Mouse (Mus musculus): Measurements from ENCODE around the gene Ets2. TPM values are rescaled to one million over a fixed set of nuclear protein-coding genes. Genes with fewer than 3 reads are reported as not detected.

The Ets2 gene
- total RNA-seq, 2 experiments from 2014 or later: 45.4 to 49.2 TPM

- intact Hi-C loops (cut with DNase I): no loop called here
- no peak for DNase-seq (ENCODE audit: extremely low spot score in 1 of 2, low spot score in 2 of 2)
Measured at GRCm38 (mm10) chr16:95724251-95724650, 22.4 kb downstream of the Ets2 start.

- DNase-seq (ENCODE audit: extremely low spot score in 1 of 2, low spot score in 2 of 2): no peak
Measured at GRCm38 (mm10) chr16:95724776-95725175, 22.9 kb downstream of the Ets2 start.

GRCm38 (mm10) chr16:95726802-95727201 is 24.9 kb downstream of the Ets2 start:
- no peak for DNase-seq (ENCODE audit: extremely low spot score in 1 of 2, low spot score in 2 of 2)
- intact Hi-C loops (cut with DNase I): no loop called here

More at GRCm38 (mm10) chr16:95724776-95725175, 22.9 kb downstream of the Ets2 start:
- intact Hi-C loops (cut with DNase I): no loop called here

GRCm38 (mm10) chr16:95728453-95729435 is 26.9 kb downstream of the Ets2 start:
- intact Hi-C loops (cut with DNase I): no loop called here
- no peak for DNase-seq (ENCODE audit: extremely low spot score in 1 of 2, low spot score in 2 of 2)

- DNase-seq (ENCODE audit: extremely low spot score in 1 of 2, low spot score in 2 of 2): no peak
- intact Hi-C loops (cut with DNase I): no loop called here
Measured at GRCm38 (mm10) chr16:95729775-95730174, 27.9 kb downstream of the Ets2 start.

GRCm38 (mm10) chr16:95734785-95735184 is 32.9 kb downstream of the Ets2 start:
- DNase-seq (ENCODE audit: extremely low spot score in 1 of 2, low spot score in 2 of 2): no peak
- intact Hi-C loops (cut with DNase I): no loop called here

- intact Hi-C loops (cut with DNase I): no loop called here
- no peak for DNase-seq (ENCODE audit: extremely low spot score in 1 of 2, low spot score in 2 of 2)
Measured at GRCm38 (mm10) chr16:95736059-95736458, 34.2 kb downstream of the Ets2 start.

GRCm38 (mm10) chr16:95736470-95736869 is 34.6 kb downstream of the Ets2 start:
- intact Hi-C loops (cut with DNase I): no loop called here
- no peak for DNase-seq (ENCODE audit: extremely low spot score in 1 of 2, low spot score in 2 of 2)

- intact Hi-C loops (cut with DNase I): no loop called here
Measured at GRCm38 (mm10) chr16:95739522-95739921, 37.6 kb downstream of the Ets2 start.

GRCm38 (mm10) chr16:95741358-95741757 is 39.5 kb downstream of the Ets2 start:
- no peak for DNase-seq (ENCODE audit: extremely low spot score in 1 of 2, low spot score in 2 of 2)
- intact Hi-C loops (cut with DNase I): no loop called here

More at GRCm38 (mm10) chr16:95739522-95739921, 37.6 kb downstream of the Ets2 start:
- DNase-seq (ENCODE audit: extremely low spot score in 1 of 2, low spot score in 2 of 2): peak; percentile 46 to 54

GRCm38 (mm10) chr16:95741915-95742739 is 40.3 kb downstream of the Ets2 start:
- DNase-seq (ENCODE audit: extremely low spot score in 1 of 2, low spot score in 2 of 2): no peak
- intact Hi-C loops (cut with DNase I): no loop called here

GRCm38 (mm10) chr16:95742740-95743030 is 40.8 kb downstream of the Ets2 start:
- DNase-seq (ENCODE audit: extremely low spot score in 1 of 2, low spot score in 2 of 2): no peak
- intact Hi-C loops (cut with DNase I): no loop called here

- intact Hi-C loops (cut with DNase I): no loop called here
- no peak for DNase-seq (ENCODE audit: extremely low spot score in 1 of 2, low spot score in 2 of 2)
Measured at GRCm38 (mm10) chr16:95743104-95743503, 41.2 kb downstream of the Ets2 start.

- intact Hi-C loops (cut with DNase I): no loop called here
- no peak for DNase-seq (ENCODE audit: extremely low spot score in 1 of 2, low spot score in 2 of 2)
Measured at GRCm38 (mm10) chr16:95744771-95745170, 42.9 kb downstream of the Ets2 start.

- intact Hi-C loops (cut with DNase I): no loop called here
Measured at GRCm38 (mm10) chr16:95745685-95746084, 43.8 kb downstream of the Ets2 start.

GRCm38 (mm10) chr16:95746565-95746964 is 44.7 kb downstream of the Ets2 start:
- no peak for DNase-seq (ENCODE audit: extremely low spot score in 1 of 2, low spot score in 2 of 2)

More at GRCm38 (mm10) chr16:95745685-95746084, 43.8 kb downstream of the Ets2 start:
- DNase-seq (ENCODE audit: extremely low spot score in 1 of 2, low spot score in 2 of 2): no peak

GRCm38 (mm10) chr16:95749291-95750103 is 47.6 kb downstream of the Ets2 start:
- intact Hi-C loops (cut with DNase I): no loop called here
- no peak for DNase-seq (ENCODE audit: extremely low spot score in 1 of 2, low spot score in 2 of 2)

More at GRCm38 (mm10) chr16:95746565-95746964, 44.7 kb downstream of the Ets2 start:
- intact Hi-C loops (cut with DNase I): no loop called here

GRCm38 (mm10) chr16:95750211-95750629 is 48.3 kb downstream of the Ets2 start:
- DNase-seq (ENCODE audit: extremely low spot score in 1 of 2, low spot score in 2 of 2): peak in 1 of 2 experiments; percentile 33
- intact Hi-C loops (cut with DNase I): no loop called here

- intact Hi-C loops (cut with DNase I): no loop called here
Measured at GRCm38 (mm10) chr16:95752502-95752901, 50.6 kb downstream of the Ets2 start.

More at GRCm38 (mm10) chr16:95752502-95752901, 50.6 kb downstream of the Ets2 start:
- DNase-seq (ENCODE audit: extremely low spot score in 1 of 2, low spot score in 2 of 2): no peak
